Mouse (Mus musculus): ENCODE data around the gene Gm42688. TPM values are rescaled to one million over a fixed set of nuclear protein-coding genes. Genes with fewer than 3 reads are reported as not detected.

Gene Gm42688
- polyA plus RNA-seq (2016; fragmentation: Nextera tagmentation; extraction: Ambion mirVana), result 2.4 and 3.1 TPM in 2 replicates

GRCm38 (mm10) chr6:83101316-83101687, at the start of gene Gm42688, which contains the start of gene Ccdc142:
TSS of gene Gm42688 (plus strand) at chr6:83101617.
TSS of gene Ccdc142 (plus strand) at chr6:83101601.
- Histone ChIP-seq H3K4me1 (peaks cover 29% of the 10 kb centered on the region), H3K27me3 (ENCODE audit: low read depth, poor library complexity, severe bottlenecking) (peaks cover 26% of the 10 kb centered on the region), H3K4me3 (peak within 1 kb of the TSS; percentile 68), H3K27ac (replicated peaks) (peak within 1 kb of the TSS; percentile 85), H3K9me3 (replicated peaks) (no peaks in the 10 kb centered on the region), H3K36me3 (peaks cover 9% of the 10 kb centered on the region)
- peak; percentile 83 for DNase-seq (ENCODE audit: low spot score)
- WGBS, result 0% methylated on average over 25 of the region's 25 CpGs

- 3% methylated on average over 26 of the region's 26 CpGs for WGBS
- Histone ChIP-seq H3K9me3 (replicated peaks) (no peaks in the 10 kb centered on the region), H3K27ac (replicated peaks) (peak overlapping the region; percentile 91), H3K36me3 (peaks cover 51% of the 10 kb centered on the region), H3K4me1 (peaks cover 37% of the 10 kb centered on the region), H3K4me3 (peak overlapping the region; percentile 97), H3K27me3 (ENCODE audit: low read depth, poor library complexity, severe bottlenecking) (no peaks in the 10 kb centered on the region)
- DNase-seq (ENCODE audit: low spot score), result peak; percentile 62
Observed at GRCm38 (mm10) chr6:83053136-83053960, 48.1 kb upstream of the Gm42688 start.

- Histone ChIP-seq H3K4me1 (peaks cover 37% of the 10 kb centered on the region), H3K27me3 (ENCODE audit: low read depth, poor library complexity, severe bottlenecking) (peaks cover 5% of the 10 kb centered on the region), H3K36me3 (peaks cover 52% of the 10 kb centered on the region), H3K9me3 (replicated peaks) (no peaks in the 10 kb centered on the region), H3K27ac (replicated peaks) (peak within 1 kb of the TSS; percentile 91), H3K4me3 (peak within 1 kb of the TSS; percentile 97)
- under 1% methylated on average over 64 of the region's 64 CpGs for WGBS
- peak; percentile 98 for DNase-seq (ENCODE audit: low spot score)
Observed at GRCm38 (mm10) chr6:83054074-83054851, 47.2 kb upstream of the Gm42688 start, which contains the start of gene Aup1. TSS of gene Aup1 (plus strand) at chr6:83054521.

GRCm38 (mm10) chr6:83054871-83055431, 46.5 kb upstream of the Gm42688 start, which contains the start of gene Htra2:
TSS of gene Htra2 (minus strand) at chr6:83055273.
- Histone ChIP-seq H3K27me3 (ENCODE audit: low read depth, poor library complexity, severe bottlenecking) (peaks cover 11% of the 10 kb centered on the region), H3K36me3 (peaks cover 52% of the 10 kb centered on the region), H3K9me3 (replicated peaks) (no peaks in the 10 kb centered on the region), H3K27ac (replicated peaks) (peak within 1 kb of the TSS; percentile 91), H3K4me3 (peak within 1 kb of the TSS; percentile 97), H3K4me1 (peaks cover 37% of the 10 kb centered on the region)
- under 1% methylated on average over 50 of the region's 50 CpGs for WGBS
- DNase-seq (ENCODE audit: low spot score), result no peak

- peaks cover 25% of the 10 kb centered on the region for H3K36me3 ChIP-seq
- 57% methylated on average over 3 of the region's 3 CpGs for WGBS
- peaks cover 39% of the 10 kb centered on the region for H3K27me3 ChIP-seq (ENCODE audit: low read depth, poor library complexity, severe bottlenecking)
- no peaks in the 10 kb centered on the region for H3K9me3 ChIP-seq (replicated peaks)
- H3K27ac ChIP-seq (replicated peaks), result no peak within 1 kb of the TSS
- H3K4me3 ChIP-seq, result 0 out of 2 replicates have a peak within 1 kb of the TSS, but pooled peaks have one; percentile 97
- H3K4me1 ChIP-seq, result peaks cover 28% of the 10 kb centered on the region
- DNase-seq (ENCODE audit: low spot score), result no peak
Observed at GRCm38 (mm10) chr6:83057790-83058189, 43.6 kb upstream of the Gm42688 start, which contains the start of gene Dqx1. TSS of gene Dqx1 (plus strand) at chr6:83057844.

- no peak for DNase-seq (ENCODE audit: low spot score)
- Histone ChIP-seq H3K4me1 (peaks cover 18% of the 10 kb centered on the region), H3K36me3 (peaks cover 25% of the 10 kb centered on the region), H3K27me3 (ENCODE audit: low read depth, poor library complexity, severe bottlenecking) (peaks cover 48% of the 10 kb centered on the region), H3K4me3 (no peak overlapping the region), H3K9me3 (replicated peaks) (no peaks in the 10 kb centered on the region), H3K27ac (replicated peaks) (no peak overlapping the region)
- 76% methylated on average over 2 of the region's 2 CpGs for WGBS
Observed at GRCm38 (mm10) chr6:83058725-83059124, 42.7 kb upstream of the Gm42688 start.

- H3K27ac ChIP-seq (replicated peaks), result no peak overlapping the region
- no peak overlapping the region for H3K4me3 ChIP-seq
- no peaks in the 10 kb centered on the region for H3K9me3 ChIP-seq (replicated peaks)
- no peak for DNase-seq (ENCODE audit: low spot score)
- peaks cover 34% of the 10 kb centered on the region for H3K4me1 ChIP-seq
- peaks cover 100% of the 10 kb centered on the region for H3K27me3 ChIP-seq (ENCODE audit: low read depth, poor library complexity, severe bottlenecking)
- no peaks in the 10 kb centered on the region for H3K36me3 ChIP-seq
- 35% methylated on average over 8 of the region's 8 CpGs for WGBS
Observed at GRCm38 (mm10) chr6:83065995-83066394, 35.4 kb upstream of the Gm42688 start.

- Histone ChIP-seq H3K4me3 (no peak overlapping the region), H3K27ac (replicated peaks) (no peak overlapping the region), H3K36me3 (no peaks in the 10 kb centered on the region), H3K27me3 (ENCODE audit: low read depth, poor library complexity, severe bottlenecking) (peaks cover 100% of the 10 kb centered on the region), H3K9me3 (replicated peaks) (no peaks in the 10 kb centered on the region), H3K4me1 (peaks cover 38% of the 10 kb centered on the region)
- DNase-seq (ENCODE audit: low spot score), result no peak
- WGBS, result 28% methylated on average over 6 of the region's 6 CpGs
Observed at GRCm38 (mm10) chr6:83066441-83066840, 35.0 kb upstream of the Gm42688 start.

- Histone ChIP-seq H3K36me3 (no peaks in the 10 kb centered on the region), H3K4me3 (peak overlapping the region; percentile 38; the same call in 1 of the 2 replicates), H3K27ac (replicated peaks) (no peak overlapping the region), H3K9me3 (replicated peaks) (no peaks in the 10 kb centered on the region), H3K4me1 (peaks cover 42% of the 10 kb centered on the region), H3K27me3 (ENCODE audit: low read depth, poor library complexity, severe bottlenecking) (peaks cover 100% of the 10 kb centered on the region)
- WGBS, result 3% methylated on average over 8 of the region's 8 CpGs
- DNase-seq (ENCODE audit: low spot score), result no peak
Observed at GRCm38 (mm10) chr6:83068221-83068620, 33.2 kb upstream of the Gm42688 start.

GRCm38 (mm10) chr6:83068706-83069487, 32.5 kb upstream of the Gm42688 start:
- Histone ChIP-seq H3K4me1 (peaks cover 42% of the 10 kb centered on the region), H3K9me3 (replicated peaks) (no peaks in the 10 kb centered on the region), H3K27me3 (ENCODE audit: low read depth, poor library complexity, severe bottlenecking) (peaks cover 100% of the 10 kb centered on the region), H3K4me3 (peak overlapping the region; percentile 41), H3K36me3 (no peaks in the 10 kb centered on the region), H3K27ac (replicated peaks) (no peak overlapping the region)
- DNase-seq (ENCODE audit: low spot score), result peak; percentile 55
- under 1% methylated on average over 81 of the region's 81 CpGs for WGBS

GRCm38 (mm10) chr6:83069488-83070246, 31.8 kb upstream of the Gm42688 start:
- WGBS, result 1% methylated on average over 69 of the region's 69 CpGs
- no peak overlapping the region for H3K27ac ChIP-seq (replicated peaks)
- DNase-seq (ENCODE audit: low spot score), result peak; percentile 62
- H3K4me1 ChIP-seq, result peaks cover 38% of the 10 kb centered on the region
- H3K9me3 ChIP-seq (replicated peaks), result no peaks in the 10 kb centered on the region
- no peaks in the 10 kb centered on the region for H3K36me3 ChIP-seq
- peaks cover 100% of the 10 kb centered on the region for H3K27me3 ChIP-seq (ENCODE audit: low read depth, poor library complexity, severe bottlenecking)
- peak overlapping the region; percentile 41 for H3K4me3 ChIP-seq

GRCm38 (mm10) chr6:83070247-83070310, 31.3 kb upstream of the Gm42688 start, which contains the start of gene Tlx2:
TSS of gene Tlx2 (minus strand) at chr6:83070293.
- peaks cover 37% of the 10 kb centered on the region for H3K4me1 ChIP-seq
- H3K27ac ChIP-seq (replicated peaks), result no peak within 1 kb of the TSS
- no peaks in the 10 kb centered on the region for H3K9me3 ChIP-seq (replicated peaks)
- WGBS, result 0% methylated on average over 10 of the region's 10 CpGs
- no peaks in the 10 kb centered on the region for H3K36me3 ChIP-seq
- no peak for DNase-seq (ENCODE audit: low spot score)
- H3K27me3 ChIP-seq (ENCODE audit: low read depth, poor library complexity, severe bottlenecking), result peaks cover 100% of the 10 kb centered on the region
- peak within 1 kb of the TSS; percentile 41 for H3K4me3 ChIP-seq
